Mouse (Mus musculus) bone marrow, adult 2 months (tissue): Measurements from ENCODE around the gene Actr5.

Source experiments
- CTCF ChIP-seq: fragments of 200-500 bp; IDR thresholded peaks from 2 replicates; pipeline ENCODE4 v1.5.1; 2011; ENCODE audit warnings: low read length, control low read depth; ENCODE audit not compliant: control insufficient read depth, insufficient read depth
- POLR2A ChIP-seq: fragments of 200-500 bp; IDR thresholded peaks from 2 replicates; pipeline ENCODE4 v1.6.1; 2011; ENCODE audit warnings: low read depth, mild to moderate bottlenecking, control low read depth, low read length, borderline replicate concordance; ENCODE audit not compliant: control insufficient read depth

DNA sequence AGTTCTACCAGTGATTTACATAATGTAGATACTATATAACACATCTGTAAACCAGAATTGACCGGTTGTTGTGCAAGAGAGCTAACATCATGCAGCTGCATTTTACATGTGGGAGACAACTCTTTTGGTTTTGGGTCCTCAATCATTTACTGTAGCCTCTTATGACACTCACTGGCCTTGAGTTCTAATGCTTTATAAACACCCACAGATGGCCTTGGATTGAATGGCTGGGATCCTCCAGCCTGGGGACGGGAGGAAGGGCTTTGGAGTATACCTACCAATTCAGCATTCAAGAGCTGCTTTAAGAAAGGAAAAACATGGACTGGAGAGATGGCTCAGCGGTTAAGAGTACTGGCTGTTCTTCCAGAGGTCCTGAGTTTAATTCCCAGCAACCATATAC is 34.7 kb downstream of the Actr5 start:
- TF ChIP-seq CTCF, result no peak
- no peak for TF ChIP-seq POLR2A
